Mouse (Mus musculus) retina, adult 2 months (tissue): ENCODE measurements at regions not wholly inside any gene's neighbourhood (a gene's known extent, or its start where the extent isn't known, plus 50 kb on each side); places are given as distances from the start of the nearest gene placed in this dataset.
"Not testable (repeated sequence)": the region's sequence is repeated elsewhere in the genome, so short reads cannot be mapped to it uniquely, and the experiment has no call there.

Source experiments
- DNase-seq: peaks from one replicate; pipeline ENCODE4 v3.0.0-alpha.2; 2012; ENCODE audit warnings: low read depth, low spot score

DNA sequence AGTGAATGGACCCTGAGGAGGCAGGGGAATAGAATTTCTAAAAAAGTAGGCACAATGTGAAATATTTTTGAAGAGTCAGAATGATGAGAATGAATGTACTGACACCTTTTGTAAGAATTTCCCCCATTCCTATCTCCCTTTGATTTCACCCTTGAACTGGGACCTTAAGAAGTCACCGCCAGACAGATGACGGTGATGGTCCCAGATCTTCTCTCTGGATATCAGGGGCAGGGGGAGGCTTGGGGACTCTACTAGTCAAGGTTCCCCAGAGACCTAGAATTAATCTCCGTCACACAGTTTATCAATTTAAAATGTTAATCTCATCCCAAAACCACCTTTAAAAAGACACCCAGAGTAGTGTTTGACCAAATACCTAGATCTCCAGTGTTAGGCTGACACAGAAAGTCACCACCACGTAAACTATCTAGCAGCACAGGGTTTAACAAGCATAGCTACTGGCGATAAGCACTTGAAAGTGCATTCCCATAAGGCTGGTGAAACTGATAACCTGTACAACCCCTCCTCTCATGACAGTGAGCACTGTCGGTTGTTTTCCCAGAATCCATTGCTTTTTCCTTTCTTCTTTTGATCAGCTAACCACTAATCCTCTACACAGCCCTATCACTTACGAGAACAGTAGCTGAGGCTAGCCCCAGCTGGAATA is 163.5 kb upstream of the Cdkn3 start:
- DNase-seq, result no peak

- DNase-seq, result no peak
Measured at GRCm38 (mm10) chr14:46594151-46594550, 166.2 kb upstream of the Cdkn3 start.

- no peak for DNase-seq
Measured at GRCm38 (mm10) chr14:46591753-46592359, 168.5 kb upstream of the Cdkn3 start.

DNA sequence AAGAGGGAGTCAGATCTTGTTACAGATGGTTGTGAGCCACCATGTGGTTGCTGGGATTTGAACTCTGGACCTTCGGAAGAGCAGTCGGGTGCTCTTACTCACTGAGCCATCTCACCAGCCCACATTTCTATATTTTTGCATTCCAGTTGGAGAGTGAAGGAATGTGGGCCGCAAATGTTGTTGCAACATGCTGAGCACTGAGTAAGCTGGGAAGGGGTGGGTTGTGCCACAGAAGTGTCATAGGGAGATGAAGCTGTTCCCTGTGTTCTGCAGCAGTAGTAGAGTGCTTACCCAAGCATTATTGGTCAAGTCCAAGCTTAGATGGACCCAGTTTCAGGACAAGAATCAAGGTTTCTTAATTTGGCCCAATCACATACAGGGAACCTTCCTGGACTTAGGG is 169.1 kb upstream of the Cdkn3 start:
- no peak for DNase-seq

- DNase-seq, result no peak
Measured at GRCm38 (mm10) chr14:46586093-46586492, 174.2 kb upstream of the Cdkn3 start.

- DNase-seq, result no peak
Measured at GRCm38 (mm10) chr14:46578051-46579000, 182.0 kb upstream of the Cdkn3 start.

GRCm38 (mm10) chr14:46575889-46576288 is 184.5 kb upstream of the Cdkn3 start:
- DNase-seq, result no peak

DNA sequence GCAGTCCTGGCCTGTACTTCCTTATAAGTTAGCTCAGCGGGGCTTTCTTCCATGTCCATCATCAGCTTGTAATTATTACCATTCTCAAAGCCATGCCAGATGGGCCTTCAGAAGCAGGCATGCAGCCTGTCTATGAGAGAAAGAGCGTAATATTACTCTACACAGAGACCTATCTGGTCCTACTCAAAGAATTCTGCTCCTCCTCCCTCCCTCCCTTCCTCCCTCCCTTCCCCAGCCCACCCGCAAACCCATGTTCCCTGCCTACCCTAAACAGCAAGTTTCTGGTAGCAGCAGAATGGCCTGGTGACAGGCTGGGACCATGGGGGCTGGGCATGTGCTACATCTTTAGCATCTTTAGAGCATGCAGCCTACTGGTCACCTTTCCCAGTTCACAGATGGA is 184.9 kb upstream of the Cdkn3 start:
- no peak for DNase-seq

DNA sequence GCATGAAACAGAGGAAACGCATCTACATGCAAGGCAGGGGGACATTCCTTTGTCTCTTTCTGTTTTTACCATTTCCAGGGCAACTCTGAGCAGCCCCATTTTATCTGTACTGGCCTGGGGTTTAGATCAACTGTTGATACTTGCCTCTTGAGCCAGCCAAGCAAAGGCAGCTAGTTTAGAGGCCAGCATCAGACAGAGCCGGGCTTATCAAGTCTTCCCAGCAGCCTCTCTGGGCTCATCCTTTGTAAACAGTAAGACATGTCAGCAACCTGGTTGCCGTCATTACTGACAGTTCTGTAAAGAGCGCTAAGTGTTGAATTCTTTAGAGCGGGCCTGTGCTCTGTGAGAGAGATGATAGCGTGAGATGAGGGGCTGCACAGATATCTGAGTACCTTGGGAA is 182.9 kb upstream of the Bmp4 start:
- no peak for DNase-seq

DNA sequence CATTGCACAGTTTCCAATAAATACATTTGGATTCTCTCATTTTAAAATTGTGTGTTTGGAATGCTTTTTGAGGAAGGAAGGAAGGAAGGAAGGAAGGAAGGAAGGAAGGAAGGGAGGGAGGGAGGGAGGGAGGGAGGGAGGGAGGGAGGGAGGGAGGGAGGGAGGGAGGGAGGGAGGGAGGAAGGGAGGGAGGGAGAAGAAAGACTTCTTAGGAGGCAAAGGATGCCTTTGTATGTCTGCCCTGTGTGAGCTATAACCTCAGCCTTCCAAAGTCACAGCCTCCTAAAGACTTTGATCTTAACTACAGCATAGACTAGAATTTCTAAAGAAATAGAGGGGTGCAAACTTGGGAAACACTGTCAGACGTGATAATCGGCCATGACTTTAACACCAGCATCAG is 182.5 kb upstream of the Bmp4 start:
- DNase-seq, result not testable (repeated sequence)

DNA sequence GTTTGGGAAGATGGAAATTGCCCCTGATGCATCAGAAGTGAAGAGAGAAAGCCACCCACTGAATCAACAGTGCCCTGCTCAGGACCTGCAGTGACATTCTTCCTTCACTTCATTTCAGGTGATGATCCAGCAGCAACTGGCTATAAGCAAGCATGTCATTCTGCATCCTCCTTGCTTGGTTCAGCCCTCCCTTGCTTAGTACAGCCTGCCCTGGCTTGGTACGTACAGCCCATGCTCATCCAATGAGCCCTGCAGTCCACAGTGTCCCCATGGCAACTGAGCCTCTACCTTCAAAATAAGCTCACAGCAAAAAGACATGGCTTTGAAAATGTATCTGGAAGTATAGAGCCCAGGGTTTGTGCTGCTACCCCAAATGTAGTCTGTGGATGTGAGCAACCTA is 181.4 kb upstream of the Bmp4 start:
- no peak for DNase-seq

DNA sequence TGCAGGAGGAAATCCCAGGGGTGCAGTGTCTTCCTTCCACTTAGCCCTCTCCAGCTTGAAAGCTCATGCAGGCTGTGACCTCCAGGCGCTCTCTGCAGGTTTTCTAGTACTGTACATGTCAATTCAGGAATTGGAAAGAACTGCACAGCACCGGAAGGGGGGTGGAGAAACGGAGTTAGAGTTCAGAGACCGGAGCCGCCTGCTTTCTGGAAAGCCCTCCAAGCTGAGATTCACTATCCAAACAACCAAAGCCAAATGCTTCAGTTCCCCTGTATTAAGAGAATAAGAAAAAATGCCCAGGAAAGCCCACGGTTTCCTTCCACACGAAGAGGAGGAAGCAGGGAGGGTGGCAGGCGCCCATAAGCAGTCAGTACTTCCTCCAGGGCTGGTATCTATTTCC is 178.8 kb upstream of the Bmp4 start:
- DNase-seq, result no peak

DNA sequence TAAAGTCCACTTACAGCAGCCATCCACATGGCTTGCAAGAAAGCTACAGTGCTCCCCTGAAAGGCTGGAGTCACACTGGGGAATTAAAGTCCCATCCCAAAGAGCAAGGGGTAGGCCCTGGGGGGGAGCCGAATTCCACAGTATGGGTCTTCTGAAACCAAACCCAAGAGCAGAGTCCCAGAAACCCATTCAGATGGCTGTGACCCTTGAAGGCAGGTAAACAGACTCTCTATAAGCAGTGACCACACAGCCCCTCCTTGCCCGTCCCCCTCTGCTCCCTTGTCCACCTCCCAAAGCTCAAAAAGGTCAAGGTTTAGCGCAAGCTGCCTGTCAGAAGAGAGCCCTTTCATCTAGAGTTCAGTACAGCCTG is 176.9 kb upstream of the Bmp4 start:
- DNase-seq, result no peak

DNA sequence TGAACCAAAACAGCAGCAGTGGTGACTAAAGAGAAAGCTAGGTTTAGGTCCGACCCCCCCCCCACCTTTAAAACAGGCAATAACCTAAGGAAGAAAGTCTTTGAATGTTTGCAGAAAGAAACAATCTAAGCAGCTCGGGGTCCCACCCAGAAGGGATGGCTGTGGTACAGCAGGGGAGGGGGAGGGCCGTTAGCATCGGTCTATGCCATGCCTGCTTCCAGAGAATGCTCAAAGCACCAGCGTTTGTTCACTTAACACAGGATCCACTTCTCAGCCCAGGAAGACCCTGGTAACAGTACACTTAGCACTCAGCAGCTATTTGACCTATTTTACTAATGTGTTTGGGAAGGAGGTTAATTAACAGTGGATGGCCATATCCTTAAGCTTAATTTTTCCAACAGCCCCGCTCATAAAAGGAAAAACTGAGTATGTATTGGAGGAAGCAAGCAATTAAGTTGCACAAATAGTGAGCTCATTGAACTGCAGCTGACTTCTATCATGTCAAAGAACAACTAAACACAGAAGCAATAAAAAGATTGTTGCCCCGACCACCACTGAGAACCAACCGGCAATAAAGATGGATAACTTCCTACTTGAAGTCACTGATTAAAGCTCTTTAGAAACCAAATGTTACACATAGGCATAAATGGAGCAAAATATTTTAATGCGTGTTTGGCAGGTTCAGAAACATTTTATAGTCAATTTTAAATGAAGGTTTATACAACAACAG is 176.4 kb upstream of the Bmp4 start:
- DNase-seq, result no peak

- DNase-seq, result peak; percentile 15
Measured at GRCm38 (mm10) chr14:46564998-46565397, 174.5 kb upstream of the Bmp4 start.

- DNase-seq, result no peak
Measured at GRCm38 (mm10) chr14:46562016-46562415, 171.5 kb upstream of the Bmp4 start.

- DNase-seq, result no peak
Measured at GRCm38 (mm10) chr14:46553239-46553638, 162.8 kb upstream of the Bmp4 start.

- no peak for DNase-seq
Measured at GRCm38 (mm10) chr14:46546146-46546545, 155.7 kb upstream of the Bmp4 start.

- DNase-seq, result no peak
Measured at GRCm38 (mm10) chr14:46539466-46540187, 149.2 kb upstream of the Bmp4 start.

DNA sequence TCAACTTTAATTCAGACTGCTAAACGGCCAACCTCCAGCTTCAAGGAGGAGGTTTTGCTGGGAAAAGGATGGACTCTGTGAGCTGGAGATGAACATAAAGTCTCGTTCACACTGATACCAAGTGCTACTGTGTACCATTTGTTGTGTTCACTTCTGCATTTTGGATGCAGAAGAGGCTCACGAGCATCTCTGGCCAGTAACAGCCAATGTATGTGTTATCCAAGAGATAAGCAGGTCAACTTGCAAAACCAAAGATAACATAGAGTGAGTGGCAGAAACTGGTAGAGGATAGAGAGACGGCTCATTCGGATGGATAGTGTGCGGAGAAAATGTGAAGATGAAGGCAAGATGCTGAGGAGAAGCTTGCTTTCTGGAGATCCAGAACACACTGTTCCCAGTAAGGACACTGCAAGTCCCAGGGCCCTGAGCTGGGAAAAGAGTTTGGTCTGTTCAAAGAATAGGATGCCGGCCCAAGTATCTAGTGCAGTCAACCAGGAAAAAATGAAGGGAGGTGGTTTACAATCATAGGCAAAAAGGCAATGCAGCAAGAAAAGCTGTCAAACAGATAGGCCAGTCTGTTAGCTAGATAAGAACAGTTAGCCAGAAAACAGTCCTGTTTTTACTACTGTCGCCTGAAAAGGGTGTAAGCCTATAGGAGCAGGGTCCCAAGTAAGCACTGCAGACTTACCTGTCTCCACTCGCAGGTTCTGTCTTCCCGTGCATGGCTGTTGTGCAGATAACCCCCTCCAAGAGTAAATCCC is 145.7 kb upstream of the Bmp4 start:
- DNase-seq, result no peak

DNA sequence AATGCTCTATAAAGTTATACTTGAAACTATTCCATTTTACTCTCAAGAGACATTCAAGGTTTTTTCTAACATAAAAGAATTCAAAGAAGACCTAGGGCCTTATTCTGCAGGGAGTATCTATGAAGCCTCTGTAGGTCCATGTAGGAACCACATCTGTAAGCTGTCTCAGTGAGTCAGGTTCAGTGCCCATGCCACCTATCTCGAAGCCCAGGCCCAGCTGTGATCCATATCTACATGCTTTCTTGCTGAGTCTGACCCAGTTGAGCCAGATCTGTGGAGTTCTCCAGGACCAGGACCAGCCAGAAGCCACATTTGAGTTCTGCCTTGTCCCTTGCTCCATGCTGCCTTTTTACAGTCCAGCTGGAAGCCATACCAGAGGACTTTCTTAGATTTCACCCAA is 142.2 kb upstream of the Bmp4 start:
- DNase-seq, result no peak
